Mouse (Mus musculus) gastrocnemius, postnatal 10 days (tissue): ENCODE measurements at regions not wholly inside any gene's neighbourhood (a gene's known extent, or its start where the extent isn't known, plus 50 kb on each side); places are given as distances from the start of the nearest gene placed in this dataset.
A peak's percentile ranks its signal among the peaks of the same experiment; 100 is the strongest.
"Not testable (repeated sequence)": the region's sequence is repeated elsewhere in the genome, so short reads cannot be mapped to it uniquely, and the experiment has no call there.

Source experiments
- DNase-seq: peaks from one replicate; pipeline ENCODE4 v3.0.0; 2021; ENCODE audit warnings: mixed read lengths

DNA sequence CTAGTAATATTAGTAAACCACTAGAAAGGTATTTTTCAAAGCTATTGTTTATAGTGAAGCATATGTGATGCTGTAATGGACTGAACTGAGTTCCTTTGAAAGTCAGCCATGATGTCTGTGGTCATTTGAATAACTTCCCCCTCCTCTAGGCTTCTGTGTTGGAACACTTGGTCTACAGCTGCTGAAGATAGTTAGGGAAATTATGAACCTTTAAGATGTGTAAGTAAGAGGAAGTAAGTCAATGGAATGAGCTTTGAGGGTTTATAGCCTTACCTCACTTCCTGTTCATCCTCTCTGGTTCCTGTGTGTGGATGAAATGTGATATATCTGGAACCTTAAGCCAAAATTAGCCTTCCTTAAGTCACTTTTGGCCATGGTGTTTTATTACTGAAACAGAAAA is 145.7 kb upstream of the Tmem229a start:
- DNase-seq, result no peak

DNA sequence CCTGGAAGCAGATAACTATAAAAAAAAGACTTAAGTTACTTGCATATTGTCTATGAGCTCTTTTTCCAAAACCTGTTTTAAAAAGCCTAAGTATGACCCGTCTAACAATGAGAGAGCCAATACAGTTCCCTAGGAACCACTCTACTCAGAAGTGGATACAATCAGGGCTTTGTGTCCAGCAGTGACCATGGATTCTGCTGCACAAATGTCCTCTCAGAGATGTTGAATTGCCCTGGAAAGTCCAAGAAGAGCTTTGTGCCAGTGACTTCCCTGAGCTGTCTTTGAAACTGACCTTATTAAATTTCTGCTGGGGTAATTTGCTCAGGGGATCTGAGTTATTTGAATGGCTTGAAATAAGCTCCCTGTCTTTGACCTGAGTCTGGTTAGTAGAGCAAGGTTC is 131.1 kb upstream of the Tmem229a start:
- DNase-seq, result no peak

DNA sequence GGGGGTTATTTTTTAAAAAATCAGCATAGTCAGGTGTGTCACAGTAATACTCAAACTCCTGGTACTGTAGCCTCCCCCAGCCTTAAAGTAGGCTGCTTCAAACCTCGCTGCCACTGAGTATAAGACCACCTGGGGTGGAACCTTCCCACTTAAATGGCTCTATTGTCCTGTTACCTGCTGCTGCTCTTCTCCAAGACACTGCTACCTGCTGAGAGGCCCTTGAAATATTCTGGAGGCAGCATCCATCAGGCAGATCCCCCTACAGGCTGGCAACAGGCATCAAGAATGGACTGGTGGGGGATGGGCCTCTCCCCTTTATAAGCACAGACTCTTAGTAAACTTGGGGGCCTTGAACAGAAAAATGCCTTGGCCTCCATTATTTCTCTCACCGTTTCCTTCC is 129.8 kb upstream of the Tmem229a start:
- DNase-seq, result no peak

DNA sequence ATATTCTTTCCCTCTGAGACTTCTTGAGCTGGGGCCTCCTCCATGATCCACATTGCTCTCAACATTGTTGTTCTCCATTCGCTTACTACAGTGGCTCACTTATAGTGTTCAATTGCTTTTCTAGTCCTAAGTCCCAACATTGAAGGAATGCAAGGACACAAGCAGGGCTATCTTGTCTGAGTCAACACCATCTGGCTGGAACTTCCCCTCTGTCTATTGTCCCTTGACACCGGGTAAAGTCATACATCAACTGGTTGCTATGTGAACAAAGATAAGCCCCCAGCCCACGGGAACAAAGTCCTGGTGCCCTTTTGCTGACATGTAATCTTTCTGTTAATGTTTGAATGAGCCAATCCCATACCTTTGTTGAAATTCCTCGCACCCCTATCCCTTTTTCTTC is 129.2 kb upstream of the Tmem229a start:
- DNase-seq, result not testable (repeated sequence)

DNA sequence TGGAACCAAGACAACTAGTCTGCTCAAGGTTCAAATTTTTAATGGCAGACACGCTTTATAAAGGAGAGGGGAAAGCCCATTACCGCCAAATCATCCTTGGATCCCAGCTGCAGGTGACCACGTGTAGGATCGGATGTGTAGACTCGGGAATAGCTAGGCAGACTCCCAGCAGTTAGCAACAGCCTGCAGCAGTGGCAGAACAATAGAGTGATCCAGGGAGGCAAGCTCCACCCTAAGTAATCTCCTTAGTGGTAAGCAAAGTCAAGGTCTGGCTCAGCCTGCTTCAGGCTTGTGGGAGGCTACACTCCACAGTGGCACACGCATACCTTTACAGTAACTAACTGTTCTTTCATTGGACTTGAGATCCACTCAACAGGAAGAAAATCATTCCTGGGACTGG is 109.8 kb upstream of the Tmem229a start:
- no peak for DNase-seq

DNA sequence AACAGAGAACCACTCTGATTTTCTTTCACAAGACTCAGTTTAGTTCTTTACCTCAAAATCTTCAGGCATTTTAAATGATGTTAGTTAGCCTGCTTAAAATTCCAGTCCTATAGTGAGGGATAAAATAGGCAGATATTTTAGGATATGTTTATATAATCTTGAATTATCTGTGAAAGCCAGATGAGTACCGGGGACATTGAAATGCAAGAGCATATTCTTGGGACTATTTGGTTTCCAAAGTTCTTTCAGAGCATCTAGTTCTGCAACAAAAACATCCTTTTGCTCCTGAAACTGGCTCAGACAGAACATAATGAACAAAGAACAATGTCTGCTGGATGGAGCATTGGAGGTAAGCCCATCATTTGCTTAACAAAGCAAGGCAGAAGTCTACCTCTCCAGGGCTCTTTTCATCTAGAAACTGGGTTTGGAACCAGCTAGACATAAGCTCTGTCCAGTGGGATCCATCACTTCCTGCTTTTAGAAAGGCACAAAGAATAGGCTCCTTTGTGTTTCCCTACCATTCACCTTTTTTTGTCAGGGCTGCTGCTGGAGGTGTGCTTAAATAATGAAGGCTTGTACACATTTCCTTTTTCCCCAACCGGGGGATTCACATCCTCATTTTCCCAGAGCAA is 76.9 kb upstream of the Tmem229a start:
- DNase-seq, result no peak

DNA sequence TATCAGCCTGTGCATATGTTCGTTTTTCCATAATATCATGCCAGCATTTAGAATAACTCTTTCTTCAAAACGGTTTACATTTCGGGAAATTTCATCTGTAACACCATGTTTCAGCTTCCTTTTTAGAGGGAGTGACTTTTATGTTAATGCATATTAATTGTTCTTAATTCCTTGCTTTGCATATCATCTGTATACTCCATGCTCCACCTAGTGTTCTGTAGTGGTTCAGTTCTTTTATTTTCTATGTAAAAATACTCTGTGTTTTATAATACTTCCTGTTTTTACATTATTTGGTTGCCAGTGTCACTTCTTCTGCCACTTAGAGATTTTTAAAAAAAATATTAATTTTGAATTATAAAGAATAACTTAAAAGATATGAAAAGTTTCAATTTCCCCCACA is 70.9 kb upstream of the Tmem229a start:
- no peak for DNase-seq

DNA sequence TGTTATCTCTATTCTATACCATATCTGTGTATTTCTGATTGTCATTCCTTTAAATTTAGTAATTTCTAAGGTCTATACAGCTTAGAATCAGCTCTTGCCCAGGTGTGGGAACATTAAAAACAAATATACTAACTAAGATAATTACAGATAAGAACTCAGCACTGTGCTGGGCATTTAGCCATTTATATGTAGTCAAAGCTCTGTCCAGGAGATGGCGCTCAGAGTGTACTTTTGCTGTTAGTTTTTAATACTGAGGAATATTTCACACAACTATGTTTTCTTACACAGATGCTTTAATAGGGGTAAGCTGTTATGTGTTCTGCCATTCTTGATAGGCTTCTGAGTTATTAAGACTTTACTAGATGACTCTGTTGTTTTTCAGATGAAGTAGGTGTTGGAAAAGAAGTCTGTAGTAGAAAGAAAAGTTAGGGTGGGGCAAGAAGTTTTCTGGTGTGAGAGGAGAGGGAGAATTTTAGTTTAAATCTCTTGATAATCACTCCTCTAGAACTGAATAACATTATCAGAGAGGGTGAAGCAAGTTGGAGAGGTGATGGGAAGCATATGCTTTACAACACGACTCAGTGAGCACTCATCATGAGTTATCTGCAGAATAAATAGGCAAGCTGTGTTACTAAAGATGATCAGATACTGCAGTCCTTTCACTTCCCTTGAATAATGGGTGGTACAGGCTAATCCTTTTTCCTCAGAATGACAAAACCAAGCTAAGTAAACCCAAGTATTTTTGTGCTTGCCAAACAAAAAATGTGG is 64.1 kb upstream of the Tmem229a start:
- peak; percentile 8 for DNase-seq

DNA sequence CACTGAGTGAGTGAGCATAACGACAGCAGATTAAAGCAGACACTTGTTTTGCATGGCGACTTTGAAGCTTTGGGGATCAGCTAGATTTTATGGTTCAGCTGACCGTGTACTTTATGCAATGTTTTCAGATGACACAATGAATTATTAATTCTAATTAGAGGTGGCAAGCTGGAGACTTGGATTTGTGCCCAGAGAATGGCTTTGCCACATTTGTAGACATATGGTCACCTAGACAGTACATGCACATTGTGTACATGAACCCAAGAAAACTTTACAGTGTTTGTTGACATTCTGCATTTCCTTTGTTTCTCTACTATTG is 57.1 kb upstream of the Tmem229a start:
- no peak for DNase-seq

DNA sequence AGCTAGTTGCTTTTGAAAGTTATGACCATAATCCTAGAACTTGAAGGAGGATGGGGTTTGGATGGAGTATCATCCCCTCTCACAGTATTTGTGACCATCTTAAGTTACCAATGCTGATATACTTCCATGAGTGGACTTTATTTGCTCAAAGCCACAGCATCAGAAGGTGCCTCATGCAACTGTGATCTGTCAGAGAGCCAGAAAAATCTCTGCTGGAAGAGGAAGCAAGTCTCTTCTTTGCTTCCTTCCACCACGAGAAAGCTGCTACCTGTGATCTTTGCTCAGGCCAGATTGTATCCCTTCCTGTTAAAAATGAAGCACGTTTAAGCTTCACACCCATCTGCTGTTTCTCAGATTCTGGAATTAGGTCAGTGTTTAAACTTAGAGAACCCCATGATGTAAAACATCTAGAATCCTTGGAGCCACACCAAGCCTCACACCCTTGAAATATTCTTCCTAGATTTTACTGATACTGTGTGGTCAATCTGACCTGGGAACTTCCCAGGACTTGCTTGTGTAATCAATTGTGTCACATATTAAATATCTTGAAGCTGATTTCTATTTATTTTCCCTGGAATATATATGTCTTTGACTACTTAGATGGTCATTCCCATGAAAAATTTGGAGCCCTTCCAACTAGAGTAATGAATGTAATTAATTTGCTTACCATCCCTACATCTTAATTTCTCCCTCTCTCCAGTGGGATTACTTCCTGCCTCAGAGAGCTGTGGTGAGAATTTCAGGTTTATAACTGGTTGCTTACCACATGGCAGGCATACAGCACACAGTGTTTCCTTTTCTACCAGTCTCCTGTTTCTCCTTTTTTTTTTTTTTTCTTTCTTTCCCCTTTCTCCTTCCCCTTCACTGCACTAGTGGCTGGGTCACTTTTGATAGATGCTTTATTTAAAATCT is 56.5 kb upstream of the Tmem229a start:
- DNase-seq, result no peak

DNA sequence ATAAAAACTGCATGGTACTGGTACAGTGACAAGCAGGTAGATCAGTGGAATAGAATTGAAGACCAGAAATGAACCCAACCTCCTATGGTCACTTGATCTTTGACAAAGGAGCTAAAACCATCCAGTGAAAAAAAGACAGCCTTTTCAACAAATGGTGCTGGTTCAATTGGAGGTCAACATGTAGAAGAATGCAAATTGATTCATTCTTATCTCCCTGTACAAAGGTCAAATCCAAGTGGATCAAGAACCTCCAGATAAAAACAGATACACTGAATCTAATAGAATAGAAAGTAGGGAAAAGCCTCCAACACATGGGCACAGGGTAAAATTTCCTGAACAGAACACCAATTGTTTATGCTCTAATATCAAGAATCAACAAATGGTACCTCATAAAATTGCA is 52.8 kb upstream of the Tmem229a start:
- not testable (repeated sequence) for DNase-seq
